Mouse (Mus musculus): ENCODE measurements around the gene Lrmda. TPM values are rescaled to one million over a fixed set of nuclear protein-coding genes. Genes with fewer than 3 reads are reported as not detected.

Lrmda gene
- polyA plus RNA-seq, 1 experiment = not detected

GRCm38 (mm10) chr14:23093306-23093705 lies 1073.8 kb downstream of the Lrmda start:
- DNase-seq (ENCODE audit: low read depth) = no peak
- TF ChIP-seq CTCF (IDR thresholded peaks at IDR 0.05; ENCODE audit: borderline replicate concordance, extremely low read depth, insufficient read depth, insufficient read length) (no peak), POLR2A (IDR thresholded peaks at IDR 0.05; ENCODE audit: borderline replicate concordance, extremely low read depth, insufficient read depth, insufficient read length, poor library complexity, severe bottlenecking) (no peak)

GRCm38 (mm10) chr14:23094546-23095157 lies 1075.1 kb downstream of the Lrmda start:
- TF ChIP-seq CTCF (IDR thresholded peaks at IDR 0.05; ENCODE audit: borderline replicate concordance, extremely low read depth, insufficient read depth, insufficient read length) (no peak), POLR2A (IDR thresholded peaks at IDR 0.05; ENCODE audit: borderline replicate concordance, extremely low read depth, insufficient read depth, insufficient read length, poor library complexity, severe bottlenecking) (no peak)

GRCm38 (mm10) chr14:23095158-23096016 lies 1075.9 kb downstream of the Lrmda start:
- TF ChIP-seq POLR2A (IDR thresholded peaks at IDR 0.05; ENCODE audit: borderline replicate concordance, extremely low read depth, insufficient read depth, insufficient read length, poor library complexity, severe bottlenecking) (no peak), CTCF (IDR thresholded peaks at IDR 0.05; ENCODE audit: borderline replicate concordance, extremely low read depth, insufficient read depth, insufficient read length) (no peak)
- DNase-seq (ENCODE audit: low read depth) = peak; percentile 77

More at GRCm38 (mm10) chr14:23094546-23095157, 1075.1 kb downstream of the Lrmda start:
- peak; percentile 83 for DNase-seq (ENCODE audit: low read depth)

GRCm38 (mm10) chr14:23096017-23096336 lies 1076.5 kb downstream of the Lrmda start:
- no peak for DNase-seq (ENCODE audit: low read depth)
- TF ChIP-seq POLR2A (IDR thresholded peaks at IDR 0.05; ENCODE audit: borderline replicate concordance, extremely low read depth, insufficient read depth, insufficient read length, poor library complexity, severe bottlenecking) (no peak), CTCF (IDR thresholded peaks at IDR 0.05; ENCODE audit: borderline replicate concordance, extremely low read depth, insufficient read depth, insufficient read length) (no peak)

DNA sequence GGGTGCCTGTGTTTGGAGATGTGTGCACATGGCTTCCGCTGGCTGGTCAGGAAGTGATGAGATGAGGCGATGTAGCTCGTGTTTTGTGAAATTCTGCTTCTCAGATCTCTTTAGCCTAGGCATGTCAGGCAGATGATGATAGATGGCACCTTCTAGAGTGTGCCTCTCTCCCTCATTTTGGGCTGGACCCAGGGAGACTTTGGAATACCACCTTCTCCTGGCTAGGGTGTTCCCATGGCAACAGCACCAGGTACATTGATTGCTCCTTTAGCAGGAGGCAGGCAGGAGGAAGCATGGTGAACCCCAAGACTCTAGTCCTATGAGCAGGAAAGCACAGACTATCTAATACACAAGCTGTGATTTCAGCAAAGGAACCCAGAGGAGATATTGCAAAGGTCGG lies 1076.9 kb downstream of the Lrmda start:
- no peak for TF ChIP-seq POLR2A (IDR thresholded peaks at IDR 0.05; ENCODE audit: borderline replicate concordance, extremely low read depth, insufficient read depth, insufficient read length, poor library complexity, severe bottlenecking)
- no peak for DNase-seq (ENCODE audit: low read depth)

Other genes with a start within 250 kb of the Lrmda start
- gene Vdac2, start 194.5 kb upstream of the Lrmda start, polyA plus RNA-seq (2012; rRNA removed) = 140 and 150 TPM in 2 replicates
- gene Comtd1, start 170.7 kb upstream of the Lrmda start, polyA plus RNA-seq (2012; rRNA removed) = 24.4 and 26.9 TPM in 2 replicates
- gene Zfp503, start 30.1 kb upstream of the Lrmda start, polyA plus RNA-seq (2012; rRNA removed) = 19.1 and 26.3 TPM in 2 replicates